Mouse (Mus musculus) right cerebral cortex, adult 18-20 months (tissue): ENCODE measurements at regions not wholly inside any gene's neighbourhood (a gene's known extent, or its start where the extent isn't known, plus 50 kb on each side); places are given as distances from the start of the nearest gene placed in this dataset.
A peak's percentile ranks its signal among the peaks of the same experiment; 100 is the strongest.

Source experiments
- DNase-seq: peaks from one replicate; pipeline ENCODE4 v3.0.0; 2022; ENCODE audit warnings: mixed read lengths

DNA sequence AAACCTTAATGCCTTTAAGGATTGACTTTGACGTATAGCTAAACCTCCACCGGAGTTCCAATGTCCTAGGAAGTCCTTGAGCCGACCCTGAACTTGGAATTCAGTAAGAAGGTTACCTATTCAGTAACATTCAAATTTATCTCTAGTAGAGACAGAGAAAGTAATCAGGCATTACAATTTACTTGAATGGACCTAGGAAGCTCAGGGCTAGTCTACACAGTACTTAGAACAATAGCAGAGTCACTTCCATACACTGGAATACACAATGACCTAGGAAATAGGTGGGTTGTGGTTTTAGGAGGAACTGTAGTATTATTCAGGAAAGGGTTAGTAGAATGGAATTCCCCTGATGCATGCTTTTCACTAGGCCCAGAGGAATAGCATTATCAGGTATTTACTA, 179.2 kb upstream of the Tas2r134 start:
- no peak for DNase-seq

DNA sequence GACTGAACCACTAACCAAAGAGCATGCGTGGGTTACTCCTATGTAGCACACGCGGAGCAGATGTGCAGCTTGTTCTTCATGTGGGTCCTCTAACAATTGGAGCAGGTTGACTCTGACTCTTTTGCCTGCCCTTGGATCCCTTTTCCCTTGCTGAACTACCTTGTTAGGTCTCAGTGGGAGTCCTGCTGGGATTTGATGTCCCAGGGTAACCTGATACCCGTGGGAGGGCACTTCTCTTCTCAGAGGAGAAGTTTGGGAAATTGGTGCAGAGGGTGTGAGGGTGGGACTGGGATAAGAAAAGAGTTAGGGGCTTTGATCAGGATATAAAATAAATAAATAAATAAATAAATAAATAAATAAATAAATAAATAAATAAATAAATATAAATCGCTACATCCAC, 179.7 kb upstream of the Tas2r134 start:
- DNase-seq, result no peak

DNA sequence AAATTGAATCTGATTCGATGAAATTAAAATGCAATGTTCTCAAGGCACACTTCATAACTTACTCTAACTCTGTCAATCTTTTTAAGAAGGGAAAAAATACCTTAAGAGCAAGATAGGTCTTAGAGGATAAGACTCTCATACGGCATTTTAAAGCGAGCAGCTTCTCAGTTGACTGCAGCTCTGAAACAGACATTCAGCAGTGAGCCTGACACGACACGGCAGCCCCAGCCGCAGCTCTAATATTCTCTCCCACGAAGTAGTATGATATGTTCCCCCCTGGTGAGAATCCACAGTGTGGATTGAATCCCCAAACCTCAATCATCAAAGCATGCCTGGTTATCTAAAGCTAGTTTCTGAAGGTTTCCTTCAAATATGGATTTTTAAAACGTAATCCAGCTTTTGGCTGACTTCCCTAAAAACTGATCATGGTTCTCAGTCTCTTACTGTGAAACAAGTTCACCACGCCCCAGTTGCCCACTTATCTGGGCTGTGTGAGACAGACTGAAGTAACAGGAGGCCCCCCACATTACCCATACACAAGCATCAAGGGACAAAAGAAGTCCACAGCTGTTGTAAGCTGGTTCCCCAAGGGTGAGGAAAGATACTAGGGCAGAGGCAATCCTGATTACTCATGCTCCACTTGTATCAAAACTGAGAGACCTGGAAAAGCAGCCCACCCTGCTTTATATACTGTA, 182.8 kb upstream of the Tas2r134 start:
- no peak for DNase-seq

DNA sequence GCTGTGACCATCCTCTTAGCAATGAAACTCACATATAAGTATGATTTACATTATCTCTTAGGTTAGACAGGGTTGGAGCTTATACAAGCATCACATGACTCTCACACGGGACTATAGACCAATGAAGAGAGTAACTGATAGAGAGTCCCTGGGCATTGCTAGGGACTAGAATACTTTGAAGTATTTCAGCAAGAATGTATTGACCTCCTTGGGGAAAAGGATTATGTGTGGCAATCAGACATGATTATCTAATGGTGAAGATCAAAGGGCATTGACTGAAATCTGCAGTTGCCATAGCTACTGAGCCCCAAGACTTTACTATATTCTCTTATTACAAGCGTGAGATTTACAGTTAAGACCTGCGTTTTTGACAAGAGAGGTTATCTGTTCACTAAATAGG, 183.4 kb upstream of the Tas2r134 start:
- no peak for DNase-seq

DNA sequence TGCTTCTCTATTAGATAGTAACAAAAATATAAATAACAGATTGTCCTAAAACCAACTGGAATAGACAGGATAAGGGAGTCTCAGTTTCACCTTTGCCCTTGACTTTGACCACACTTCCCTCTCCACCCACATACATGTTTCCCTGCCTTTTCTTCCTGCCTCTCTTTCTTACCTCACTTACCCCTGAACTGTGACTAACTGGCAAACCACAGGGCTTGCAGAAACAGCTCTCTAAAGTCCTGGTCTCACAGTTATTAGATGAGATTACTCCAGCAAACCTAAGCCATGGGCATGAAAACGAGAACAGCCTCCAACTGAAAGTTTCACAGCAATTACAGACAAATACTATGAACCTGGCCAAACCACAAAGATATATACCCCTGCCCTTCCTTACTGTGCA, 188.3 kb upstream of the Tas2r134 start:
- no peak for DNase-seq

DNA sequence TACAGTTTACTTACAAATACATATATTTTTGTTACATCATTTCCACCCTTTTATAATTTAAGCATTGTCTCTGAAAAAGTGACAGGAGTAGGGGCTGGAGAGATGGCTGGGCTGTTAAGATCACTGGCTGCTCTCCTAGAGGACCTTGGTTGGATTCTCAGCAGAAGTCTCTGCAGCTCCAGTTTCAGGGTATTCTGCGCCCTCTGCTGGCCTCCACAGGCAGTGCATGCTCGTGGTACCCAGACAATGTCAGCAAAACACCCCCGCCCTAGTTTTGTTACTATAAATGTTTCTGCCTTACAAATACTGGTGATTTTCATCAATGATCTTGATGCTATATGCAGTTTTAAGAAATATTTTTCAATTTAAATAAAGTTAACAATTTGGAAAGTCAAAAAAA, 190.7 kb upstream of the Tas2r134 start:
- no peak for DNase-seq

DNA sequence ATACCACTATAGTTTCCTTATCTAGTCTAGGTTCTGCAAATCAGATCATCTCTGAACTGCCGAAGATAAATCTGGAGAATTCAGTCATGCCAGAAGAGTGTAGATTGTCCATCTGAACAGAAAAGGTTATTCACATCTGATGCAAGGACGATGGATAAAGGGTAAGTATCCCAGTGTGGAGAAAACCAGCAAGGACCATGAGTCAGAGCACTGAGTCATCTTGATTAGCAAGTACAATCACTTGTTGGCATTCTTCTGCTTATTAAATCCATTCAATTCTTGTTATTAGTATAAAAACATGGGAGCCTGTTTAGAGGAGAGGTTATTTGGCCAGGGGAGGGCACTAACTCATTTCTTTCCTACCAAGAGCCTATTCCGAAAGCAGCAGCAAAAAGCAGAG, 195.7 kb upstream of the Tas2r134 start:
- no peak for DNase-seq

DNA sequence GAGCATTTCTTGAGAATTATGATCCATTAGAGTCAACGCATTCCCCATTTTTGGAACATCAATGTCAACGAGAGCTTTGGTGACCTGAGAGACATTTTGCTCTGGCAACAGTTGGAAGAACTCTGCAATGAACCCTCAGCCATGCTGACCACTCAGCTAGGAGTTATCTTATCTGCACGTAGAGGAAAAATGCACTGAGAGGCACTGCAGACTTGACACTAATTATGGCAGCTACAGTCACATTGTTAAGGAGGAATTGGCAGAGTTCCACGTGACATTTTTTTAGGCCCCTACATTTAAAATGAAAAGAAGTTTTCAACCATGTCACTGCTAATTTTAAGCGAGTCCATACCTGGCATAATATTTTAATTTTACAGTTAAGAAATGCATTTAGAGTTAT, 197.6 kb upstream of the Tas2r134 start:
- DNase-seq, result no peak

DNA sequence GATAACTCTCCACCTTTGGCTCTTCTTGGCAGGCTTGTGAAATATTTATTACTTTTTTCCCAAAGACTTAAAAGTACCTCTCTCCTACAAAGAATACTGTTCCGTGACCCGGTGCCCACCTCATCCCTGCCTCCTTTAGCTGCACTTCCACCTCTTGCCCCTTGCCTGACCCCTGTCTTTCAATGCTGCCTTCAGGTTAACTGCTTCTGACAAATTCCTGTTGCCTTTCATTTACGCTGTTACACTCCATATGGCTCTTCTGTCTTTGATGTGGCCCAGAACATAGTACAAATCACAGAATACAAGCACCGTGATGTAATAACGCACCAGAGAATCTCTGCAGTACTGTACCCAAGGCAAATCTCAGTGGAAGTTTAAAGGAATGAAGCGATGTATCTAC, 204.9 kb upstream of the Tas2r134 start:
- DNase-seq, result no peak

DNA sequence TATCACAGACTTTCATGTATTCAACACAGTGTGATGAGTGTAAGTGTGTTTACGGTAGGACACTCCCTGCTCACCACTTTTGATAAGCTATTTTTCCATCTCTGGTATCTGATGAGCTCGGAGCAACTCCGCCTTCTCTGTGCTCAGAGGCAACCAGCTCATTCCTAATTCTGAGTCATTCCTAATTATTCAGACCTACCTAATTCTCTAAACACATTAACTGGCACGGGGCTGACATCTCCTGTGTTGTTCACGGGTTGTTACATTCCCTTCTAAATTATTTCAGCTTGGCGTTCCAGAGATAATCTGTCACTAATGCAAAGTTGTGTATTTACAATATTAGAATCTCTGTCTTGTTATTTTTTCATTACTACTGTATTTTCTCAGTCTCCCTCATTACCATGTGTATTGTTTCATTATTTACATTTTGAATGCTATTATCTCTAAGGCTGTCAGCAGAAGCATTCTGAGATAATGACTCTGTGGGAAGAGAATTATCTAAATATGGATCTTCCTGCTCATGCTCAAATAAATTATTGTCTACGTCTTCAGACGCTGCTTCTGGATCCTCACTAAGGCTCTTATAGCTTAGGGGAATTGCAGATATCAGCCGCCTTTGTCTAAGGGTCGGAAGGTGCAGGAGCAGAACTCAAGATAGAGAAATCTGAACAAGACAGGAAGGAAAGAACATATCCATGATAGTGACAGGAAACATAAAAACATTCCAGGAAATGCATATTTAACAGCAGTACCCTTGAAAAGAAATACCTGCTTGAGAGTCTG, 209.2 kb upstream of the Tas2r134 start:
- DNase-seq, result no peak

DNA sequence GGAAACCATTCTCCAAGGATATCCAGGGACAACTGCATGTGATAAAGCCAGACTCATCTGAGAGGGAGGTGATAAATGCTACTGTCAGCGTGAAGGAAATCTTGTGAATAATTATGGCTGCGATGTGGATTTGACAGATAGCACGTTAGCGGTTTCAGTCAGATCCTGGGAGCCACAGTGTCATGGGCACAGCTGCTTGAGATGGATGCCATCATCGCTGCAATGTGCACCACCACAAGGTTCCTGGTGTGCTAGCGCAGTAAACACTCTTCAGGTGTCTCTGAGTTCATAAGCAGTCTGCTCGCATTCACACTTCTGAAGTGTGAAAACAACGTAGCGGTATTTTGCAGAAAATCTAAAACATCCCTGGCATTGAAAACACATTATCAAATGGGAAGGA, 238.9 kb upstream of the Tas2r134 start:
- DNase-seq, result no peak

DNA sequence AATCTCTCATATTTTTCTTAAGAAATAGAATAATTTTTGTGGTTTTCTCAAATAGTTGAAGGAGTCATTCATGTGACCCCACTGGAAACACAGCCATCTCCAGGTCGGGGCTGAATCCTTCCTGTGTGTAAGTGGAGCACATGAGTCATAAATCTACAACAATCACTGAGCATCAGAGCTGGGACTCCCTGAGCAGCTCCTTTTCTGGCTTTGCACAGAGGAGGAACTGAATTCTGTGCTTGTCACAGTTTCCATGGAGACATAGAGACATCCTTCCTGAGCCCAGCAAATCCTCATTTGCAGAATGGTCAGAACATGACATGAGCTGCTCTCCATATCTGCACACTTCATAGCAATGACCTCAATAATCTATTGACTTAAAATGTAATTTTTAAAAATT, 238.2 kb upstream of the Rnd3 start:
- DNase-seq, result peak; percentile 14

DNA sequence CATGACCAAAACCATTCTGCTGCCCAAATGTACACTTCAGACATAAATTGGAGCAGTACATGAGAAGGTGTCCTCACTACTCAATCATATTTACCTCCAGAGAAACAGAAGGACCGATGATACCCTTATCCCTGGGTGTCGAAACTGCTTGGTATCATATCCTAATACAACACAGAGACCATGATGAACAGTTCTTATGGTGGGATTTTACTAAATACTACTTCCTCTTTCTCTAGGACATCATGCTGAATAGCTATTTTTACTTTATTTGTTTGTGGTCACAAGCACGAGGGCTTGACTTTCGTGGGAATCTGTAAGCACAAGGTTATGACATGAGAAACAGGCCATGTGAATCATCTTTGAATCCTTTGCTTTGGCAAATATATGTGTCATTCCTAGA, 227.7 kb upstream of the Rnd3 start:
- DNase-seq, result no peak

DNA sequence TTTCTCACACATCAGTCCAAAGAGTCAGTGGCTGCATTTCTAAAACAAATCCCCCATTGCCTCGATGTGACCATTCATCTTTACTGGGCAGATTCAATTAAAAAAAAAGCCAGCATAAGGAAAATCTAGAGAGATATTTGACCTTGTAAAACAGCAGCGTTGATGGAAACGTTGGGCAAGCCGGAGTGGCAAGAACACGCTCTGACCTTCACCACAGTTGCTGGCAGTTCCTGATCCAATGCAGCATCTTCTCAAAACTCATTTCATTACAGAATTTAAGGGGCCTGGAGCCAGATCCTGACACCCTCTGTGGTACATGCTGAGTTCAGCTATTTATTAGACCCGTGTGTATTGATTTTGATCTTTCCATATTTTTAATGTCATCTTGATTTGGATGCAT, 225.7 kb upstream of the Rnd3 start:
- no peak for DNase-seq

DNA sequence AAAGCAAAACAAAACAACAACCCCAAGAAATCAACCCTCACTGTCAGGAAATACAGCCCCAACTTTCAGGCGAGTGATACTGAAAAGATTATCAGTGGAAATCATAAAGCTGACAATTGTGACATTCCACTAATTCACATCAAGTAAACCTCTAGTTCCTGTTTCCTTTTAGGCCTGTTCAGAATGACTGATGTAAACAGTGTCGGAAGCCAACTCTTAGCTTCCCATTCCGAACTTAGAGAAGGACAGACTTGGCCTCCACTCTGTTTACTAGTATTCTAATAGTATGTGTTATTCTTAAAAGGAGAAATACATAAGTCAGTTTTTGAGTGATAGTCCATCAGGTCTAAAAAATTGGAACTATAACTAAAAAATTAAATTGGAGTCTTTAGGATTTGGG, 223.9 kb upstream of the Rnd3 start:
- DNase-seq, result no peak

DNA sequence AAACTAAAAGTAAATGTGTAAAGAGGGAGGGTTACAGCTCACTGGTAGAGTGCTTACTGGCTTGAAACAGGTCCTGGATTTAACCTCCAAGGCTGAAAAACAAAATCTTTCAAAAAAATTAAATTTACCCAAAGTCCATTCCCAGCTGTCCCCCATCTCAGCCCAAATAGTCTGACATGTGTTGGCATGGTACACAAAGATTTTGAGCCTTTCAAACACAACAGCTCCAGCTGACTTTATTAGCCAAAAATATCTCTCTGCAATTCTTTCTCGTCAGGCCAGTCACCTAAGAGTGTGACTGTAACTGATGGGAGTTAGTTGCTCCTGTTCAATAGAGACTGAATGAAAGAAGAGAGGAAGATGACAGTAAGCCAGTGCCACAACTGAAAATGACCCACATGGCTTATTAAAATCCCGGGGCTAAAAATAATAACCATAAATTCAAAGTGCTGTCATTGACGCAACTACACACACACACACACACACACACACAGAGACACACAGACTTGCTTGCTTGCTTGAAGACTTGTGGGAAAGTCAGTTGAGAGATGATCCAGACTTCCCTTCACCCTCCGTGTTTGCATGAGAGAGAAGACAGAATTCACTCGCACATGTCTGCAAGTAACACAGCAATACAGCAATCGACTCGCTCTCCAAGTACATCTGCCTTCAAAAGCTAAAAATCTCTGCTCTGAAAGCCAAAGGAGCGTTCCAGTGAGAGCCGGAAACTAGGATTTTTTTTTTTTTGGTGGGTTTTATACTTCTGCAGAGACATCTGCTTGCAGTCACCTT, 214.1 kb upstream of the Rnd3 start:
- DNase-seq, result no peak

DNA sequence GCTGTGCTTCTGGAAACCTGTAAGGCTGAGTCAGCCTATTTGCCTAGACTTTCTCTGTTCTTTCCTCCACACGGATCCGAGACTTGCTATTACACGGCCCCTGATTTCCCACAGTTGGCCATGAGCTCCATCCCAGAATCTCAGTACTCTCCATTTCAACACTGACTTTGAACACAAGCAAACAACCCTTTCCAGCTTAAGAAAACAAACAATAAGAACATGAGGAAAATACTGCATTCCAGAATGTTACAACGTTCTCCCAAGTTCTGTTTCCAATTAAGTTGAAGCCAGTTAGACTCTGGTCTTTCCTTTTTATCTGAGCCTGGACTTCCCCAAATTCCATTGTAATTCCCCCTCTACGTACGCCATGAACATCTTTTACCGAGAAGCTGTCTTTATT, 206.4 kb upstream of the Rnd3 start:
- DNase-seq, result no peak

DNA sequence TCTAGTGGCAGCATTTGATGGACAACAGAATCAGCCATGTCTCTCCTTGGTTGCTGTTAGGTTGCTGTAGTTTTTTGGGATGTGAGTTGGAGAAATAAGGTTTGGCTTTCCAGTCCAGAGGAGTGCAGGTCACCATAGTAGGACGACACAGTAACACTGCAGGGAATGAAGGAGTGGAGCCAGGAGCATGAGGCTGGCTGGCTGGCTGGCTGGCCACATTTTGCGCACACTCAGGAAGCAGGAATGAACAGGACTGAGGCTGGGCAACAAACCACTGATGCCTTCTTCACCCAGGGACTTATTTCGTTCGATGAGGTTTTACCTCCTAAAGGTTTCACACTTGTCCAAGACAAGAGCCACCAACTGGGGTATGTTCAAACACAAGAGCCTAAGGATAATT, 205.9 kb upstream of the Rnd3 start:
- no peak for DNase-seq

DNA sequence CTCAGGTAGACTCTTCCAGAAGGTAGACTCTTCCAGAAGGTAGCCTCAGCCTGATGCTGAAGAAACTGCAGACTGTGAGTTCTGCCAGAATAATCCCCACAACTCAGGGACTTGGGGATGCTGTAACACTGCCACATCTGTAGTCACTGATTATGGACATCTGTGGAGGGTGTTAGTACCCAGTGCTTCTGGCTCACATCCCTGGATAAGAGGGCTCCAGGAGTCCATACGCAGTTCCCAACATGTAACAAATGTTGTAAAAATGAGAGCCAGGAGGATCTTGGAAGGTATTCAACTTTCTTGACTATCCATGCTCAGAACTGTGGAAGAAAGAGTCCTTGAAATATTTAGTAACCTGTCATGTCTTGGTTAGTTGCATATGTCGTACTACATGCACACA, 200.7 kb upstream of the Rnd3 start:
- no peak for DNase-seq

DNA sequence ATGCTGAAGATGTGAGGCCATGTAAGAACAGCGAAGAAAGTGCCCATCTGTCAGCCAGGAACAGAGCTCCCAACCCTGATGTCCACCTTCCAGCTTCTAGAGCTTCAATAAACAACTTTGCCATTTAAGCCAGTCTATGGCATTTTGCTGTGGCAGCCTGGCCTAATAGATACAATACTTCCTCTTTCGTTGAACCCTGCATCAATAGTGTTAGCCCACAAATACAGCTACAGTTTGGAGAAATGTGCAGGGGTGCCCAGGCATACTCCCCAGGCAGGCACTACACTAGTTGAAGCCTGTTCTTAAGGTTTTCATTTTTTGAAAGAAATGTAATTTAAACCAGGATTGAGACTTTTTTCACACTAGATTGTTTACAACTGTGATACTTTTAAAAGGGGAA, 199.9 kb upstream of the Rnd3 start:
- no peak for DNase-seq

DNA sequence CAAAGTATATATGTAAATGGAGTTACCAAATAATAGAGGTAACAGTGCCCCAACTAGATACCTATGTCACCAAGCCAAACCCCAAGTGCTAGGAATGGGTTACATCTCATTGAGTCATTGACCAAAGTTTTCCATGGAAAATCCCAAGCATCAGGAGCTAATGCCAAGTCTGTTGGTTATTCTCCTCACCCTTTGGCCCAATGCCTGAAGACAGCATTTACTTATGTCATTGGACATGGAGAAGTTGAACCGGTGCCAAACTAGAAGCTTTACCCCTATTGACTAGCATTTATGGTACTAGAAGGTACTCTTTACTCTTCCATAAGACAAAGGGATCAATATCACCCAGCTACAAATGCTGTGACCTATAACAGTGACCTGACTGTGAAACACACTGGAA, 198.2 kb upstream of the Rnd3 start:
- no peak for DNase-seq

DNA sequence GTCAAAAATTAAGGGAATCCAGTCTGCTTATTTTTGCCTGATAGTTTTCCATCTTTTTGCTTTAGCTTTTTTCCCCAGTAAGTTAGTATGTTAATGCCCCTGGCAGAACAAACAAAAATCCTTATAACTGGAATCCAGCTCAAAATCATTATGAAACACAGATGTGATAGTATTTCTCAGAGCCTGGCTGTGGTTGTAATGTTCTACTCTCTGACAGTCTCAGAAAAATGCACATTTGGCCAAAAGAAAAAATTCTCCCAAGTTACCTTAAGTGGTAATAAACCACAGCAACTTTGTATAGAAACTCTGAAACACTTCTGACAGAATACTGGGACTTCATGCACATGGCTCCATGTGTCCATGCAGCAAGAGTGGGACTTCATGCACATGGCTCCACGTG, 193.5 kb upstream of the Rnd3 start:
- DNase-seq, result no peak

DNA sequence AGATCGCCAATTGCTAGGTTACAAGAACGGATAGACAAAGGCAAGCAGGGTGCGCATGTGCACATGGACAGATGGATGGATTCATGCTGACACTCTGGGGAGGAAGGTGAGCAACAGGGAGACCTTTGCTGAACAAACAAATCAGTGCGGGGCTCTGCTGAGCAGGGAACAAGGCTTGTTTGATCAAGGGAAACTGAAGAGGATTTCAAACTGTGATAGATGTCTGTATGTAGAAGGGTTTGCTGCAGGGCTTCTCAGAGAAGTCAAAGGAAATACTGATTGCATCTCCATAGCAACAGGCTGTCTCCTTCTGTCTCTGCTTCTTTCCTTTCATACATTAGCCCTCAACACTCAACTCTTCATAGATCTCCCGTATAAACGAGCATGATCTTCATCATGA, 185.5 kb upstream of the Rnd3 start:
- no peak for DNase-seq

DNA sequence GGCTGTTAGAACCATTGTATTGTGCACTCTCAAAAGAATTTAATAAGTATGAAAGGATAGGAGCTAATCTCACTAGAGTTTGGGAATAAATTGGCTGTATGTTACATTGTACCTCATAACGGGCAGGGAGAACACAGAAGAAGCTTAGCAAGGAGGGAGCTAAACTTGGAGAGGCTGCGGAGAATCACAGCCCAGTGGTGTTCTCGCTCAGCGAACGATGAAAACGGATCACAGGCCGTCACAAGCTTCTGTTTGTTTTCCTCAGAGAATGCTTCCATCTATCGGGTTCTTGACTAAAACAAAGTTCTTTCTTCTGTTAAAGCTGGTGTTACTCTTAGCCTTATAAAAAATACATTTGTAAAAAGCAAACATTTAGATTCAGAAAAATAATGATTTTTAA, 178.2 kb upstream of the Rnd3 start:
- DNase-seq, result no peak
